Mouse (Mus musculus) right cerebral cortex, postnatal 14 days (tissue): ENCODE data around the gene Dynll2.
"Not testable (repeated sequence)": the region's sequence is repeated elsewhere in the genome, so short reads cannot be mapped to it uniquely, and the experiment has no call there.

ENCODE experiments used
- DNase-seq: peaks from one replicate; pipeline ENCODE4 v3.0.0; 2022

The Dynll2 gene

DNA sequence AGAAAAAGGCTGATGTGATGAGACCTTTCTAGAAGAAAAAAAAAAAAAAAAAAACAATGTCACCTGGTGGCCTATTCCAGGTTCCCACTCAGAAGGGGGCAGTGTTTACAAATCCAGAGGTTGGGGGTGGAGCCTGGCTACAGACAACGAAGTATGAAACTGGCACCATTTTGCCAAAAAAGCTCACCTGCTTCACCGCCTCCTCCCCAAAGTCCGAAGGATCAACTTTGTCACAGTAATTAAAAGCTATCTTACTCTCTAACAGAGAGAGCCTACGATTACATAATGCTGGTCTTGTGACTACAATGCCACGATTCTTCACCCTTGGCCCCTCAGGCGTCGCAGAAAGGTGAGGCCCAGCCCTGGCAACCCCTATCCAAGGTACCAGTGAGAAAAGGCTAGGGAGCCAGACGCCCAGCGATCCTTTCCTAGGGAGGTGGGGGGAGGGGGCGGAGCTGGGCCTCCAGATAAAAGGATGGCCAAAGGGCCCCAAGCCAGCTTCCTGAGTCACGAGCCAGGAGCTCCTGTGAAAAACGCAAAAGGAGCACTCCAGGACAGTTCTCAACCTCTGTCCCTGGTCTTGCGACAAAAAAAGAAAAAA is 1.1 kb downstream of the Dynll2 start:
- peak; percentile 44 for DNase-seq

DNA sequence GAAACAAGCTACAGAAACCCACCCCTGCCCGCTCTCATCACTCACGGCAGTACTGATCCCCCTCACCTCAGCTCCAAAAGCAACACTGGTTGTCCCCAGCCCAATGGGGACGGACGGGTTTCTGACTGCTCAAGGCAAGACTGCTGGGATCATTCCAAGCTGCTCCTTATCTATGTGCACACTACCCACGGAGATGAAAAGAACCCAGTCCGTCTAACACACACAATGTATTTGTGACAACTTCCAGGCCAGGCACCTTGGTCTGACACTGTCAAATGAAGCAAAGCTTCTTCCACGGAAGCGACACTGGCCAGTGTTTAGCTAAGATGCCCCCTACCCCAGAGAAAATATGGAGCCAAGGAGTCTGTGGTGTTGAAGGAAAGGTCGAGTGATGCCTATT is 1.7 kb downstream of the Dynll2 start:
- no peak for DNase-seq

DNA sequence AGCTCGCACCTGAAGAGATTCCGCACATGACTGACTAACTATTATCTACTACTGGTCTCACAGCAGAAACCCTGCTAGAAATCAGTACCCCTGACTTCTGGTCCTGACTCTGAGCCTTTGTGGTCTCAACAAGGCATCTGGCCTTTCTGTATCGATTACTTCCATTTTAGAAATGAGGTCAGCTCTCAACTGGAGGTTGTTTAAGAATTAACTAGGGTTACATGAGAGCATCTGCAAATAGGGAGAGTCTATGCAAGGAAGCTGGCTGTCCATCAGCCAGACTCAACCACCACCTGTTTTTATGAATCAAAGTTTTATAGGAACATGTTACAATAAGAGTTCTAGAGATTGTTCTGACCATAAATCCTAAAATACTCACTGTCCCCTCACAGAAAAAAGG is 2.8 kb downstream of the Dynll2 start:
- DNase-seq: no peak

DNA sequence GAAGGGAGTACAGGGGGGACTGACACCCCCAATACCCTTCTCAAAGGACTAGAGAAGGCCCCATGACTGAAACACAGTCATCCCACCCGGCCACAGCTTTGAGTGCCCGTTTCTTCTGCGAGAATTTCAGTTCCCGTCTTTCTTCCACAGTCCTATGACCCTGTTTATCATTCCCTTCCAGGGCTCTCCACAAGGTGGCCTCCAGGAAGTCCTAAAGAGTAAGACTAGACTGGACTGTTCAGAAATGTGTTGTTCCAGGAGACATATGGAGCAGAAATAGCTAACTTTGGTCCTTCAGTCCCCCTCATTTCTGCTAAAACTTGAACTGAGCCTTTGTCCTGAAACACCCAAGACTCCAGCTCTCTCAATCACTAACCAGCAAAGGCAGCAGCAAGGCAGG is 8.4 kb downstream of the Dynll2 start:
- no peak for DNase-seq

DNA sequence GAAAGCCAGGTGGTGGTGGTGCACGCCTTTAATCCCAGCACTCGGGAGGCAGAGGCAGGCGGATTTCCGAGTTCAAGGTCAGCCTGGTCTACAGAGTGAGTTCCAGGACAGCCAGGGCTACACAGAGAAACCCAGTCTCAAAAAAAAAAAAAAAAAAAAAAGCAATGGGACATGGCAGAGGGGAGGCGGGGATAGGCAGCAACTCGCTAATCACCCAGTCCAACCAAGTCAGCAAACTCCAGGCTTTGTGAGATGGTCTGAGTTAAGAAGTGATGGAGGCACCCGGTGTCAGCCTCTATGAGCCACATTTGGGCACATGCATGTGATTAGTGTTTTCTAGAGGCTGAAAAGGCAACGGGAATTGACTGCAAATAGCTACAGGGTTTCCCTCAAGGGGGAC is 10.3 kb downstream of the Dynll2 start:
- DNase-seq: not testable (repeated sequence)

DNA sequence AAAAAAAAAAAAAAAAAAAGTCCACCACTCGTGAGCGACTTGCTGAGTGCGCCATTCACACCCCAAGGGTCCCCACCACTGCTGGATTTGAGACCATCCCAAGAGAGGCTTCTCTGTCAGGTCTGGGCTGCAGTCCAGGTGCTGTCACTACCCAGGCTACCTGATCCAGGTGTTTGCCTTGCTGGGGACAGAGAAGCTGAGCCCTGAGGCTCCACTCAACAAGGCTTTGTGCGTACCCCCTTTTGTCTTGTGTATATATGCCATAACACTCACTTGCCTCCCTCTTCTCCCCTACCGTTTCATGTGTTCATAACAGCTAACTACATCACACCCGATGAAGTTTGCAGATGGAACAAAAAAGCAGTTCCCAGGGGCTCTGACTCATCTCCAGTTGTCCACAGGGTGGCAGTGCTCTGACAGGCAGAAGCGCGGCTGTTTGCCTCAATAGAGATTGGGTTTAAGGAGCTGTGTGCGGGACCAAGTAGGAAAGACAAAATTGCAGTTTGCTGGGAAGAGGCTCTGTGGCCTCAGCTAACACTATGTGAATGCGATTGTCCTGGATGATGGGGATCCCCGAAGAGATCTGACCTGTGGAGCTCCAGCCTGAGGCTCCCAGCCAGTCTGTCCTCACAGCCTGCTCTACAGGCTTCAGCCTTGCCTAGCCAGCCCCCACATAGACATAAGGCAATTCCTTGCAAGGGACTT is 12.7 kb downstream of the Dynll2 start:
- peak; percentile 67 for DNase-seq

DNA sequence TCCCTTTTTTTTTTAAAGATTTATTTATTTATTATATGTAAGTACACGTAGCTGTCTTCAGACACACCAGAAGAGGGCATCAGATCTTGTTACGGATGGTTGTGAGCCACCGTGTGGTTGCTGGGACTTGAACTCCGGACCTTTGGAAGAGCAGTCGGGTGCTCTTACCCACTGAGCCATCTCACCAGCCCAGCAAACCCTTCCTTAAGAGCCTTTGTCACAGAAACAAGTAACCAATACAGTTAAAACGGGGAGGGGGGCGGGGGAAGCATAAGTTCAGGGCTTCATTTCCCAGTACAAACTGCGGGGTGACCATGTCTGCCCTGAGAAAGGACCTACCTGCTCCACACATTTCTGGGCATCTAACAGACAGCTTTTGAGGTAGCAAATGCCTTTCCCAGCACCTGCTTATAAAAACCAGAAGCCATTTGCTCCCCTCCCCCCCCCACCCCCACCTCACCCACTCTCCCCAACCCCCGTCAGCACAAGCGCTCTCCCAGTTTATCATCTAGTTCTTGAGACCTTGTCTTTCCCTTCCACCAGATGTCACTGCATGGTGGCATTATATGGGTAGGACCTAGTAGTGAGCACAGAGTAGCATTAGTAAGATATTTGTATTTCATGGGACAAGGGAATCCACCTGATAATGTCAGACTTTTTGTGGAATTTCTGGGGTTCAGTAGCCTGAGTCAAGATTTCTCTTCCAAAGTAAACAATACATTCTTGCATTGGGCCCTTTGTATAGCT is 13.6 kb downstream of the Dynll2 start:
- no peak for DNase-seq

DNA sequence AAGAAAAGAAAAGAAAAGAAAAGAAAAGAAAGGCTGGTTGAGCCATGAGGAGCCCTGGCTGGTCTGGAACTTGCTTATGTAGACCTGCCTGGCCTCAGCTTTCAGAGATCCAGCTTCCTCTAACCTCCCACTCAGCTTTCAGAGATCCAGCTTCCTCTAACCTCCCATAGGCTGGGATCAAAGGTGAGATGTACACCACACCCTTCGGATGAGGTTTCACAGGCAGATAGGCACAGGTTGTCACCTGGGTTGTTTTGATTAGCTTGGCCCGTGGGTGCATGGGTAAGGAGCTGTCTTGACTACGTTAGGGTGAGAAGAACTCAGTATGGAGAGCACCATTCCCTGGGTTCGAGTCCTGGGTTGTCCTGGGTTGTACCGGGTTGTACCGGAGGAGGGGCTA is 14.5 kb downstream of the Dynll2 start:
- no peak for DNase-seq

DNA sequence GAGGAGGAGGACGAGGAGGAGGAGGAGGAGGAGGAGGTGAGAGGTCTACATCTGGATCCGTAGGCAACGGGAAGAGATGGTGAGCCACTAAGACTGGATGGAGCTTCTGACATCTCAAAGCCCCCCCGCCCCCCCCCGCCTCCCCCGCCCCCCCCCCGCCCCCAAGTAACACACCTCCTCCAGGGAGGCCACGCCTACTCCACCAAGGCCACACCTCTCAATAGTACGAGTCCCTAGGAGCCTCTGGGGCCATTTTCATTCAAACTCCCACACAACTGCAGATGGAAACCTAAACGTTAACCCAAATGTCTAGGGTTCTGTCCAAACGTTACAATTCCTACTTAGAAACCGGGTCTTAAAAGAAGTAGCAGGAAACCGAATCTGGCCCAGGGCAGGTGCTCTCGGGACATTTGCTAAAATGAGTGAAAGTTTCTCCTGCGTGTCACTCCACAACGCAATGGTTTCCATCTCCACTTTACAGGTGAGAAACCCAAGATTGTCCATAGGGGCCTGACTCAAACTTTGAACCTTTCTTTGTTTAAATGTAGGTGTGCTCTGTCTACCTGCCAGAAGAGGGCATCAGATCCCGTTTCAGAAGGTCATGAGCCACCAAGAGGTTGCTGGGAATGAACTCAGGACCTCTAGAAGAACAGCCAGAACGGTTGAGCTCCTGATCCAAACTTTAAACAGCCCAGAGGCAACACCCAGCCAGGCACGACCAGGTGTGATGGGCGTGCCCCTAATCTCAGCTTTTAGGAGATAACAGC is 18.8 kb downstream of the Dynll2 start:
- no peak for DNase-seq

DNA sequence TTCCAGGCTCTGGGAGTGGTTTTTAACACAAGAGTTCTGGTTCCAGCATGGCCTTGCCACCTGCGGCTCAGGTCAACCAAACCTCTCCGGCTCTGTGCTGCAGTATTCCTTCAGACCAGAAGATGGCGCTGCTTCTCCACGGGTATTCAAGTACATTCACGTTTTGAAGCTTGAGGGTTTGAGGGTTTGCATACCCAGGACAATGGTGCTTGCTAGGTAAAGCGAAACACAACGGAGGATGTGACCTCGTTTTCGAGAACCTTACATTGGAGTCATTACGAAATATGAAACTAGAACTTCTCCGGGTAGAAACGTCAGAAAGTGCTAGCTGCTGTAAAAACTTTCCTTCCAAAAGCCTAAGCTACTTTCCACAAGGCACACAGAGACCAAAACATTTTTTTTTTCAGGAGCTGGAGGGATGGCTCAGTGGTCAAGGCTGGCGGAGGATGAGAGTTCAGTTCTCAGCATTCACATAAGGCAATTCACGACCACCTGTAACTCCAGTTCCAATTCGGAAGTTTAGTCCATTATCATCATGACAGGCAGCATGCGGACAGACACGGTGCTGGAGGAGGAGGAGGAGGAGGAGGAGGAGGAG is 19.5 kb downstream of the Dynll2 start:
- DNase-seq: peak; percentile 76

DNA sequence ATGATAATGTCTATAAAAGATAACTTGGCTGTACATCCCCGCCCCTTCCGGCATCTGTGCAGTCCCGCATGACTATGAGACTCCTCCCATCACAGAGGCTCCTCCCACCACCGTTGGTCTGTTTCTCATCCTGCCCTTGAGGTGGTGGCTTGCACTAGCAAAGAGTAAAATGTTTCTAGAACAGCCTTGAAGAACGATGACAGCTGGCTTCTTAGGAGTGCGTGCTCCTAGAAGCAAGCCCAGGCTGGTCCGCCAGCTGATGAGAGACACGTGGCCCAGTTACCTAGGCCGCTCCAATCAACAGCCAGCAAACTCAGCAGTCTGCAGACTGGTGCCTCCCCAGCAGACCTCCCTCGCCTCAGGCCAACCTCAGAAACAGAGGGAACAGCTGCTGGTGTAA is 21.1 kb downstream of the Dynll2 start:
- no peak for DNase-seq

DNA sequence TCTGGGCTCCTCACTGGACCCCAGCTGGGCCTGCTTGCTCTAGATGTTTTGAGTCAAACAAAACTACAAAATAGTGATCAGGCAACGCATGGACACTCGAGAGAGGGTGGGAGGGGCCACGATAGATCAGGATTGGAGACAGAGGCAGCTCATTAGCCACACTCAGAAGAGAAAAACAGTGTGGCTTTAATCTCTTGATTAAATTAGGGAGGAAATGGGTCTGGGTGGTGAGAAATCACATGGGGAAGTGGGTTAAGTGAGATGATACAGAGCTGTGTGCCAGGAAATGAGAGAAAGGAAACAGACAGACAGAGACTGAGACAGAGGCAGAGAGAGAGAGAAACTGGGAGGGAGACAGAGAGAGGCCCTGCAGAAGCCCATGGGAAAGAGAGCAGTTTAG is 22.0 kb downstream of the Dynll2 start:
- no peak for DNase-seq

DNA sequence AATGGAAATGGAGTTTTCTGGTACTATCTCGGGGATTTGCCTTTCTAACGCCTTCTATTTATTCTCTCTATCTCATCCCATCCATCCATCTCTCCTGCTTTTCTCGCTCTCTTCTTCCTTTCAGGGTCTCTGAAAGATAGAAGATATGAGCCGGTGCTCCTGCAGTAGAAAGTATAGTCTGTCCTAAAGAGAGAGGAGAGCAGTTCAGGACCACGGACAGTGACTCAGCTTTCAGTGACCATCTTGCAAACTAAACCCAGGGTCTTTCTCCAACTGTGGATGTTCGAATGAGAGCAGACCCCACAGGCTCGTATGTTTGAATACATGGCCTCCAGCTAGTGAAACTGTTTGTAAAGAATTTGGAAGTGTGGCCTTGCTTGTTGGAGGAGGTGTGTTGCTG is 30.3 kb downstream of the Dynll2 start:
- DNase-seq: no peak

DNA sequence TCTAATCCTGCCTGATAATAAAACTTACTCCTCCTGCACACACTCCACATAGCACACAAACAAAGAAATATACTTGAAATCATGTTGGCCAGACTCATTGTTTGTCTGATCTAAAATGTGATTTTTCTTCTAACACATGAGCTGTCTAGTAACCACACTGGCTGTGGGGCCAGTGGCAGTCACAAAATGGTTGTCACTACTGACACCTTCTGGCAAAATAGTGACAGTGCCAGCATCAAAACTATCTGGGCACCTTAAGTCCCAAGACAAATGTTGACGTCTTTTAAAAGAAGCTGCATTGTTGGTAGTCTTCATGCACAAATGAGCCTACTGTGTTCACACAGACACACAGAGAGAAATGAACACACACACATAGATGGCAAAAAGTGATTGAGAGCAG is 32.2 kb downstream of the Dynll2 start:
- DNase-seq: no peak

DNA sequence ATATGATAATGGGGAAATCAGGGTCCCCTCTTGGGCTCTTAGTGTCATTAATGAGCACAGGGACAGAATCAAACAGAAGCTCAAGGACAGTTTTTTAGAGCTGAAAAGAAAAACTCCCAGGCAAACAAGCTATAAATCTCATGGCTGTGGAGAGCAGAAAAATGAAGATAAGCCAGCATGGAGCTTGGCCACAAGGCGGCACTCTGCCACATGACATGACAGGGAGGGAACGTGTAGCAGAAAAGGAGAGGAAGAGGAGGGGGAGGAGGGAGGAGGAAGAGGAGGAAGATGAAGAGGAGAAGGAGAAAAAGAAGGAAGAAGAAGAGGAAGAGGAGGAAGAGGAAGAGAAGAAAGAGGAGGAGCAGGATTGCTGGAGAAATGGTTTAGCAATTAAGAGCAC is 37.3 kb downstream of the Dynll2 start:
- DNase-seq: no peak

DNA sequence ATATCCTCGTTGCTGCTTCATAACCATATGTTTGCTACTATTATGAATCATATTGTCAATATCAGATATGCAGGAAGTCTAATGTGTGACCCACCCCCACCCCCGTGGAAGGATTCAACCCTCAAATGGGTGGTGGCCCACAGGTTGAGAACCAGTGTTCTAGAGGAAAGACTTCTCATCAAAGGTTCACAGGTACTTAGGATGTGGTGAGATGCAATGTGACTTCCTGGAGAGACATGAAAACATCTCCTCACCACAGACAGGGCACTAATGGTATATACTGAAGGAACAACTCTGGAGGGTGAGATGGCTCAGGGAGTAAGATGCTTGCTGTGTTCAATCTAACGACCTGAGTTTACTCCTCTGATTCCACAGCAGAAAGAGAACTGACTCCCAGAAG is 51.9 kb downstream of the Dynll2 start:
- no peak for DNase-seq

DNA sequence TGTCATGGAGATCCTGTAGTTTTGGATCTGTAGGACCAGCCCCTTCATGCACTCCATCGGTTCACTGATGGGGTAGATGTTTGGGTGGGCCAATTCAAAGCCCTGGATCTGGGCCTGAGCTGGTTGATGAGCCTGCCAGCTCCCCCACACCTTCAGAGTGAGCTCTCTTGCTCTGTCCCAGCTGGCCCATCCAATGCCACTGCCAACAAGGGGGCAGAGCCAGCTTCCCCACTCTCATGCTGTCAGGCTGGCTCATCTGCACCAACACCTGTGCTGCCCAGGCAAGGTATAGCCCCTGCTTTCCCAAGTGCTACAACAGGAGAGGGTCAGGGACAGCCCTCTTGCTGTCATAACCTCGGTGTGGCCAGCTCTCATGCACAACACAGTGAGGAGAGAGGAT is 53.6 kb downstream of the Dynll2 start:
- no peak for DNase-seq

DNA sequence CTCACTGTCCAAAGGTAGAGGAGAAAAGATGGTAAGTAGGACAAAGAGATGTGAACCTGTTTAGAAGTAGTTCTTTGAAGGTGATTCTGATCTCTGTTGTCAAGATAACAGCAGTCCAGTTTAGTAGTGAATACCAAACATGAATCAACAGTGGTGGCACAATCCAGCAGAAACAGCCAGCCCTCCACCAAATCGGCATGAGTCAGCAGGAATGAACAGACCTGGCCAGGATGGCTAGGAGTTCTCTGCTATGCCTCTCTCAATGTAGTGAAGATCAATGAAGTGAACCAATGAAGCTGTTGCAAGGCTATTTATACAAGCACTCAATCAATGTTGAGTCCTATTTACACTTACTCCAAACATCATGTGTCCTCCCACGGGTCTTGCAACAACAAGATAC is 57.0 kb downstream of the Dynll2 start:
- DNase-seq: no peak
